Mouse (Mus musculus) CH12.LX (cell line): ENCODE results near the gene Dnajc11. TPM values are rescaled to one million over a fixed set of nuclear protein-coding genes. Genes with fewer than 3 reads are reported as not detected.

Experiments used
- DNase-seq: peaks from one replicate; pipeline ENCODE4 v3.0.0-alpha.2; 2013; ENCODE audit errors: extremely low read depth
- H3K27ac ChIP-seq: 2 replicates; pipeline ENCODE4 v1.5.1; 2012; ENCODE audit warnings: low read depth, mild to moderate bottlenecking, control low read depth, moderate library complexity; ENCODE audit not compliant: insufficient read depth
- H3K27me3 ChIP-seq: replicated peaks from 2 replicates; pipeline ENCODE3; 2012; ENCODE audit warnings: inconsistent platforms
- H3K36me3 ChIP-seq, 2 experiments: replicated peaks in 1 of 2; 2 replicates each; pipeline versions ENCODE3 to v1.6.1; 2012; ENCODE audit warnings: inconsistent platforms in 1 of 2, low read length in 1 of 2, mild to moderate bottlenecking in 1 of 2, mixed read lengths in 1 of 2, moderate library complexity in 1 of 2; ENCODE audit not compliant: control insufficient read depth in 1 of 2, insufficient read depth in 1 of 2
- H3K4me1 ChIP-seq, 2 experiments: 2 replicates each; pipeline ENCODE4 v1.6.1; 2012; ENCODE audit warnings: inconsistent platforms in 1 of 2, moderate library complexity in 1 of 2; ENCODE audit not compliant: insufficient read depth in 2 of 2, control insufficient read depth in 1 of 2
- H3K4me2 ChIP-seq: 2 replicates; pipeline ENCODE4 v1.6.1; 2012; ENCODE audit warnings: low read depth, mild to moderate bottlenecking, control low read depth; ENCODE audit not compliant: poor library complexity, insufficient read depth, severe bottlenecking
- H3K4me3 ChIP-seq, 3 experiments: fragments of 150-350 bp in 1 of 3; sonication (generic) in 1 of 3; replicated peaks in 1 of 3; 2 replicates each; pipeline versions ENCODE3 to v1.5.1; 2011 to 2012; ENCODE audit warnings: low read depth in 2 of 3, low read length in 2 of 3, mild to moderate bottlenecking in 2 of 3, moderate library complexity in 2 of 3, control low read depth in 1 of 3, improper control_type of control experiment in 1 of 3, inconsistent platforms in 1 of 3, mixed read lengths in 1 of 3; ENCODE audit not compliant: poor library complexity in 1 of 3
- H3K79me2 ChIP-seq: replicated peaks from 2 replicates; pipeline ENCODE4 v1.6.1; 2012; ENCODE audit warnings: mild to moderate bottlenecking, moderate library complexity; ENCODE audit not compliant: control insufficient read depth, poor library complexity, insufficient read depth, severe bottlenecking; ENCODE audit errors: extremely low read depth
- H3K9ac ChIP-seq: 2 replicates; pipeline ENCODE4 v1.6.1; 2012; ENCODE audit warnings: low read depth, mild to moderate bottlenecking, control low read depth, moderate library complexity; ENCODE audit not compliant: insufficient read depth
- H3K9me3 ChIP-seq: replicated peaks from 2 replicates; pipeline ENCODE3; 2012; ENCODE audit warnings: low read length, inconsistent platforms, mixed read lengths
- CHD2 ChIP-seq: IDR thresholded peaks from 2 replicates; pipeline ENCODE4 v1.6.1; 2011; ENCODE audit warnings: low read length, improper control_type of control experiment
- CTCF ChIP-seq, 2 experiments: IDR thresholded peaks in 1 of 2; conservative IDR thresholded peaks in 1 of 2; 2 replicates each; pipeline ENCODE4 v1.5.1; 2011 to 2012; ENCODE audit warnings: low read depth in 2 of 2, low read length in 2 of 2, improper control_type of control experiment in 1 of 2, inconsistent platforms in 1 of 2, mild to moderate bottlenecking in 1 of 2, moderate library complexity in 1 of 2
- E2F4 ChIP-seq: IDR thresholded peaks from 2 replicates; pipeline ENCODE4 v1.6.1; 2011; ENCODE audit warnings: low read depth, low read length, improper control_type of control experiment; ENCODE audit not compliant: insufficient replicate concordance
- EP300 ChIP-seq: IDR thresholded peaks from 2 replicates; pipeline ENCODE4 v1.6.1; 2011; ENCODE audit warnings: low read length, improper control_type of control experiment
- ETS1 ChIP-seq: conservative IDR thresholded peaks from 2 replicates; pipeline ENCODE4 v1.6.1; 2012; ENCODE audit warnings: low read depth, mild to moderate bottlenecking, inconsistent platforms, low read length, improper control_type of control experiment, moderate library complexity
- GABPA ChIP-seq: IDR thresholded peaks from 2 replicates; pipeline ENCODE4 v1.6.1; 2012; ENCODE audit warnings: low read depth, low read length, improper control_type of control experiment, inconsistent platforms; ENCODE audit not compliant: insufficient replicate concordance
- JUND ChIP-seq: conservative IDR thresholded peaks from 2 replicates; pipeline ENCODE4 v1.6.1; 2011; ENCODE audit warnings: low read depth, low read length, improper control_type of control experiment
- KAT2A ChIP-seq: IDR thresholded peaks from 2 replicates; pipeline ENCODE4 v1.6.1; 2012; ENCODE audit warnings: low read length, improper control_type of control experiment, inconsistent platforms; ENCODE audit not compliant: insufficient replicate concordance
- MAX ChIP-seq: IDR thresholded peaks from 2 replicates; pipeline ENCODE4 v1.6.1; 2011; ENCODE audit warnings: low read length, improper control_type of control experiment
- MEF2A ChIP-seq: IDR thresholded peaks from 2 replicates; pipeline ENCODE4 v1.6.1; 2014; ENCODE audit warnings: low read depth, mild to moderate bottlenecking, inconsistent platforms, low read length, improper control_type of control experiment, borderline replicate concordance
- NRF1 ChIP-seq: IDR thresholded peaks from 2 replicates; pipeline ENCODE4 v1.6.1; 2014; ENCODE audit warnings: low read depth, mild to moderate bottlenecking, inconsistent platforms, low read length, improper control_type of control experiment, moderate library complexity
- PAX5 ChIP-seq: IDR thresholded peaks from 2 replicates; pipeline ENCODE4 v1.6.1; 2012; ENCODE audit warnings: low read length, inconsistent platforms, mixed read lengths
- POLR2AphosphoS2 ChIP-seq: IDR thresholded peaks from 2 replicates; pipeline ENCODE4 v1.6.1; 2011; ENCODE audit warnings: low read depth, low read length, improper control_type of control experiment
- RCOR1 ChIP-seq: conservative IDR thresholded peaks from 2 replicates; pipeline ENCODE4 v1.6.1; 2012; ENCODE audit warnings: low read depth, mild to moderate bottlenecking, inconsistent platforms, low read length, improper control_type of control experiment
- SIN3A ChIP-seq: IDR thresholded peaks from 2 replicates; pipeline ENCODE4 v1.6.1; 2012; ENCODE audit warnings: low read length, improper control_type of control experiment, inconsistent platforms
- SMC3 ChIP-seq: IDR thresholded peaks from 2 replicates; pipeline ENCODE4 v1.6.1; 2011; ENCODE audit warnings: low read depth, low read length, improper control_type of control experiment
- TBP ChIP-seq: conservative IDR thresholded peaks from 2 replicates; pipeline ENCODE4 v1.6.1; 2011; ENCODE audit warnings: low read depth, low read length, improper control_type of control experiment
- TCF12 ChIP-seq: IDR thresholded peaks from 2 replicates; pipeline ENCODE4 v1.6.1; 2014; ENCODE audit warnings: low read depth, mild to moderate bottlenecking, inconsistent platforms, low read length, improper control_type of control experiment
- UBTF ChIP-seq: IDR thresholded peaks from 2 replicates; pipeline ENCODE4 v1.6.1; 2012; ENCODE audit warnings: low read depth, mild to moderate bottlenecking, inconsistent platforms, low read length, improper control_type of control experiment, moderate library complexity
- USF1 ChIP-seq: IDR thresholded peaks from 2 replicates; pipeline ENCODE4 v1.6.1; 2014; ENCODE audit warnings: low read depth, mild to moderate bottlenecking, inconsistent platforms, low read length, improper control_type of control experiment
- USF2 ChIP-seq: conservative IDR thresholded peaks from 2 replicates; pipeline ENCODE4 v1.6.1; 2011; ENCODE audit warnings: low read depth, low read length, improper control_type of control experiment
- ZKSCAN1 ChIP-seq: IDR thresholded peaks from 2 replicates; pipeline ENCODE4 v1.6.1; 2012; ENCODE audit warnings: low read depth, inconsistent platforms, low read length, improper control_type of control experiment, borderline replicate concordance
- ZNF384 ChIP-seq: IDR thresholded peaks from 2 replicates; pipeline ENCODE4 v1.6.1; 2012; ENCODE audit warnings: low read depth, low read length, improper control_type of control experiment, inconsistent platforms
- dilution Hi-C: fragments of 300-500 bp; cut with MboI; formaldehyde crosslinking; loops from 2 replicates; pipeline ENCODE4 v1.14.3; 2020; ENCODE audit warnings: low sequenced_read_pairs; ENCODE audit not compliant: extremely low pct_unique_long_range_greater_than_20kb, extremely low pct_ligation_motif_present
- in situ Hi-C: fragments of 300-500 bp; cut with MboI; formaldehyde crosslinking; loops from 3 replicates; pipeline ENCODE4 v1.14.3; 2019; ENCODE audit warnings: low sequenced_read_pairs, low pct_ligation_motif_present, low pct_unique_long_range_greater_than_20kb, mixed read lengths
- polyA plus RNA-seq: library from polyadenylated mRNA; unstranded; fragments of >175 nt; gene quantifications from 2 replicates; pipeline ENCODE4 v1.2.1, GENCODE M21; 2012; ENCODE audit warnings: low read depth; ENCODE audit not compliant: insufficient read length
- total RNA-seq, 2 experiments: library from RNA; depleted of rRNA; stranded (reverse); fragments of 300-350 nt in 1 of 2; fragments of >200 nt in 1 of 2; gene quantifications; 2 replicates each; pipeline ENCODE4 v1.2.3; 2012 to 2014

Gene Dnajc11
- total and polyA plus RNA-seq, 3 experiments = 63.5 to 102 (median 75.6) TPM

- Histone ChIP-seq H3K27me3 (no peaks in the 10 kb centered on the region), H3K9ac (no peak overlapping the region), H3K27ac (no peak overlapping the region), H3K36me3 (peaks cover 46 to 65% of the 10 kb centered on the region in 2 experiments), H3K4me3 (no peak overlapping the region), H3K4me1 (peaks cover 7 to 26% of the 10 kb centered on the region in 2 experiments; a peak in 3 of 4 replicates), H3K4me2 (no peak overlapping the region), H3K9me3 (no peaks in the 10 kb centered on the region), H3K79me2 (peaks cover 10% of the 10 kb centered on the region)
- no peak for TF ChIP-seq SMC3
- TF ChIP-seq CHD2 = no peak
- no peak for TF ChIP-seq ZNF384
- no peak for TF ChIP-seq USF2
- TF ChIP-seq JUND = no peak
- no peak for TF ChIP-seq GABPA
- no peak for TF ChIP-seq E2F4
- TF ChIP-seq MAX = no peak
- no peak for TF ChIP-seq ETS1
- no peak for TF ChIP-seq UBTF
- TF ChIP-seq NRF1 = no peak
- TF ChIP-seq TBP = no peak
- no peak for TF ChIP-seq ZKSCAN1
- no peak for TF ChIP-seq TCF12
- no peak for TF ChIP-seq POLR2AphosphoS2
- no peak for TF ChIP-seq EP300
- no peak for TF ChIP-seq CTCF (conservative IDR thresholded peaks at IDR 0.05 in 1 of 2, IDR thresholded peaks at IDR 0.05 in 1 of 2; ENCODE audit: low read depth in 2 of 2, low read length in 2 of 2)
- no peak for TF ChIP-seq RCOR1
- TF ChIP-seq MEF2A = no peak
- no peak for TF ChIP-seq KAT2A
- dilution Hi-C loops = no loop called here
- no peak for DNase-seq
- in situ Hi-C loops = no loop called here
Measured at GRCm38 (mm10) chr4:151986650-151987049, 53.2 kb downstream of the Dnajc11 start.

GRCm38 (mm10) chr4:151988014-151988341 is 54.5 kb downstream of the Dnajc11 start:
- H3K27ac ChIP-seq = no peak overlapping the region
- no peaks in the 10 kb centered on the region for H3K9me3 ChIP-seq
- dilution Hi-C loops (no loop called here), in situ Hi-C loops (no loop called here)
- peaks cover 7 to 26% of the 10 kb centered on the region in 2 experiments; a peak in 3 of 4 replicates for H3K4me1 ChIP-seq
- DNase-seq = no peak
- H3K79me2 ChIP-seq = peaks cover 10% of the 10 kb centered on the region
- TF ChIP-seq CHD2 (no peak), SIN3A (no peak), SMC3 (no peak), CTCF (conservative IDR thresholded peaks at IDR 0.05 in 1 of 2, IDR thresholded peaks at IDR 0.05 in 1 of 2; ENCODE audit: low read depth in 2 of 2, low read length in 2 of 2) (no peak), PAX5 (no peak), MAX (no peak), RCOR1 (no peak), KAT2A (no peak), USF1 (no peak), GABPA (no peak), UBTF (no peak)
- peaks cover 45 to 63% of the 10 kb centered on the region in 2 experiments for H3K36me3 ChIP-seq
- H3K27me3 ChIP-seq = no peaks in the 10 kb centered on the region
- H3K4me3 ChIP-seq = peak overlapping the region; percentile 83 to 90 (median 86)
- peak overlapping the region; percentile 82 for H3K4me2 ChIP-seq
- H3K9ac ChIP-seq = peak overlapping the region; percentile 47
